Mouse (Mus musculus): ENCODE measurements at regions not wholly inside any gene's neighbourhood (a gene's known extent, or its start where the extent isn't known, plus 50 kb on each side); places are given as distances from the start of the nearest gene placed in this dataset.

DNA sequence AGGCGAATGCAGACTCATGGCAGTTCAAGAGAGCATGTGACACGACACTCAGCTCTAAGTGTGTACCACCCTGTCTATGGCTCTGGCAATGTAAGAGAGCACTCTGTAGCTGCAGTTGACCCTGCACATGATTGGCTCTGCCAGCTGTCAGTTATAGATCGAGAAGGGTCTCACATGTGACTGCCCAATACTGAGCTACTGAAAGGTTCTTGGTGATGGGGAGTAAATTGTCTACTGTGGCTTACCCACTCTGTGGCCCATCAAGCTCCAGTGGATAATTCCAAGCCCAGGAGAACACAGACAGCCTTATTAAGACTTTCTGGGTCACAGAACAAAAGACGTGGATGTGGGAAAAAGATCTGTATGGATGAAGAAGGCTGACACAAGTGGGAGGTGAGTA lies 920.3 kb downstream of the A830018L16Rik start:
- TF ChIP-seq CTCF (IDR thresholded peaks at IDR 0.05; ENCODE audit: extremely low read depth, insufficient read depth, low read length) (no peak), POLR2A (IDR thresholded peaks at IDR 0.05; ENCODE audit: extremely low read depth, insufficient read depth, low read length) (no peak)
